Mouse (Mus musculus) kidney, postnatal 4 days (tissue): ENCODE measurements around the gene Atp13a1.
A peak's percentile ranks its signal among the peaks of the same experiment; 100 is the strongest.

Source experiments
- DNase-seq, 2 experiments: peaks; one replicate each; pipeline ENCODE4 v3.0.0; 2021; ENCODE audit warnings: mixed read lengths in 2 of 2

Gene Atp13a1

DNA sequence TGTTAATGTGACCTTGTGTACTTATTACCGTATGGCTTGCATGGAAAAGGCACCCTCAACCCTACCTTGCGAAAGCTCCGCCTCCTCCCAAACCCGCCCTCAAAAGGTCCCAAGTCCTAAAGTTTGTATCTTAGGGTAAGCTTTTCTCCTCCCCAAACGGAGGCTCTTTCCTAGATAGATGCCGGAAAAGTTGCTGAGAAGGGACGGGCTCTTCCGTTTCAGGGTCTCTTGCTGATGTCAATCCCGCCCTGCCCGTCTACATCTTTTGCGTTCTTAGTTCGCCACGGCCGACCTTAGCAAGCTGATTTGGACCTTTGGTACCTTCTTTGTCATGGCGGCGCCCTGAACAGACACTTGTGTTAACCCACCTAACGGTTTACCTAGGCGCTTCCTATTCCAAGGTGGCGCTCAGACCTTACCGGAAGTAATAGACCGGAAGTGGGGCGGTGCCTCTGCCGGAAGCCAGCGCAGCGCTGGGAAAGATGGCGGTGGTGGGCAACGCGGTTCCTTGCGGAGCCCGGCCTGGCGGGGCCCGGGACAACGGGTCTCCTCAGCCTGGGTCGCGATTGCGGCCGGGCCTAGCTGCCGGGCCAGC lies at the start of gene Atp13a1, which contains the start of gene Zfp866:
TSS of gene Atp13a1 (plus strand) at position 391 of the 595 bp plus-strand sequence.
TSS of gene Zfp866 (minus strand) at position 406 of the 595 bp plus-strand sequence.
- DNase-seq = peak; percentile 90 to 94

DNA sequence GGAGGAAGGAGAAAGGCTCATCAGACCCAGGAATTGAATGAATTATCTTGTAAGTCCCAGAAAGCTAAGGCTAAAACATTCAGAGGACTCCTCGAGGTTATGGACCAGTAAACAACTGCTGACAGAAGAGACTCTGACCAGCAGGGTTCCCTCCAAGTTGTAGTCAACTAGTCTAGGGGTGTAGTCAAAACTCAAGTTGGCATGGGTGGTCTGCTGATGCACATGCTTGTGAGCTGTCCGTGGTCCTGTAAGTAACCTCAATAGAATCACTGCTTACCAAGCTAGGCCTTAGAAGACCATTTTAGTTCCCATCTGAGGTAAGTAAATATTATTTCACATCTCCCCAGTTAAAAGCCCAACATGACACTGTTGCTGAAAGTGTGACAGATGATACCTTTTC lies 49.7 kb upstream of the Atp13a1 start:
- peak in 1 of 2 experiments; percentile 17 for DNase-seq

DNA sequence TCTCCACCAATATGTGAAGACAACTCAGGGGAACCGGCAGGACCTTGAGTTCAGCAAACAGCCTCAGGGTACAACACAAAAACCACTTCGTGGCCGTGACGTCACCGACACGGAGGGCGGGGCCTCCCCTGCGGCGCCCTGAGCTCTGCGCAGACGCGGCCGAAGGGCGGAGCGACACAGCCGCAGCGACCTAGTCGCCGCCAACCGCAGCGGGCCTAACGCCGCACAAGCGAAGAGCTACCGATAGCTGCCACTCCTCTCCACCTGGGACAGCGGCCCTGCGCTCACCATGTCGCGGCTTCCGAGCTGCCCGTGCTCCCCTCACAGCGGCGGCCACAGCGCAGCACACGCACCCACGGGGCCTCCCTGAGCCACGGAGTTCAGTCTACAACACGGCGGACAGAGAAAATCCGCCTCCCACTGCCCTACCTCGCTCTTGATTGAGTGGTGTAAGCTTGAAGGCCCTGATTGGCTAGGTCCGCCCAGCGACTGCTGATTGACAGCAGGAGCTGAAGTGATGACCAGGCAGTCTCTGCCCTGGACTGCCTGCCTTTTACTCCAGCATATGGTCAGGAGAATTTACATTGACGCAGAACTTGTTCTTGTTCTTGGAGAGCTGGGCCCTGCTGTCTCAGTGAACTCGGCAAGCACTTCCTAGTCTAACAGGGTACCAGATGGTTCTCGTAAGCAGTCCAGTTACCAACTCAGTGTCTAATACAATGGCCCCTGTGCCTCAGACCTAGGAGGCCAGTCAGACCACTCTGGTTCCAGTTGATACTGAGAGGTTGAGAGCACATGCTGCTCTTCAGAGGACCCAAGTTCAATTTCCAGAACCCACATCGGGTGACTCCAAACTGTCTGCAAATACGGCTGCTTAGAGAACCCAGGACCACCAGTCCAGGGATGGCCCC lies 41.2 kb upstream of the Atp13a1 start, which contains the start of gene Zfp963:
TSS of gene Zfp963 (minus strand) at position 427 of the 911 bp plus-strand sequence.
- DNase-seq = peak; percentile 97 to 98

DNA sequence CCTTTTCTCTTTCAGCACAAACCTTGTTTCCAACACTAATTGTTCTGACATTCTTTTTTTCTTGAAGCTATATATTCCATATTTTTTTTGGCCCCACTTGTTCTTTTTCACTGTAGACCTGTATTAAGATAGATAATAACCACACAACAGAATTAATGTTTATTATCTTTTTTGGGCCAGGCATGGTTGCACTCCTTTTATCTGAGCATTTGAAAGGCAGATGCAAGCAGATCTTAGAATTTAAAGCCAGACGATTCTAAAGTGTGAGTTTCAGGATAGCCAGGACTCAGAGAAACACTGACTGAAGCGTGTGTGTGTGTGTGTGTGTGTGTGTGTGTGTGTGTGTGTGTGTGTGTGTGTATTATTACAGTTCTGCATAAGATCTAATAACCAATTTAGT lies 38.5 kb upstream of the Atp13a1 start:
- DNase-seq = no peak

DNA sequence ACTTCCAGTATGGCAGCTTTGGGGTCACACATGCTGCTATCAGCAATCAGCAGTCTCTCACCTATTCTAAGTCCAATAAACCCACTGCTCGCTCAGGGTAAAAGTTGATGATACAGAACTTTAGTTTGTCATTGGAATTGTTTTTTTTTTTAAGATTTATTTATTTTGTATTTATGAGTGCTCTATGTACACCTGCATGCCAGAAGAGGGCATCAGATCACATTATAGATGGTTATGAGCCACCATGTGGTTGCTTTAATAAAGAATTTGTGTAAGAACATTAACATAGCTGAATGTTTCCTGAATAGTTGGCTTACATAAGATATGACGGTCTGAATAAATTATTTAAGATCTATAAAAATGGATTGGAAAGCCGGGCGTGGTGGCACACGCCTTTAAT lies 32.6 kb upstream of the Atp13a1 start:
- DNase-seq = no peak

DNA sequence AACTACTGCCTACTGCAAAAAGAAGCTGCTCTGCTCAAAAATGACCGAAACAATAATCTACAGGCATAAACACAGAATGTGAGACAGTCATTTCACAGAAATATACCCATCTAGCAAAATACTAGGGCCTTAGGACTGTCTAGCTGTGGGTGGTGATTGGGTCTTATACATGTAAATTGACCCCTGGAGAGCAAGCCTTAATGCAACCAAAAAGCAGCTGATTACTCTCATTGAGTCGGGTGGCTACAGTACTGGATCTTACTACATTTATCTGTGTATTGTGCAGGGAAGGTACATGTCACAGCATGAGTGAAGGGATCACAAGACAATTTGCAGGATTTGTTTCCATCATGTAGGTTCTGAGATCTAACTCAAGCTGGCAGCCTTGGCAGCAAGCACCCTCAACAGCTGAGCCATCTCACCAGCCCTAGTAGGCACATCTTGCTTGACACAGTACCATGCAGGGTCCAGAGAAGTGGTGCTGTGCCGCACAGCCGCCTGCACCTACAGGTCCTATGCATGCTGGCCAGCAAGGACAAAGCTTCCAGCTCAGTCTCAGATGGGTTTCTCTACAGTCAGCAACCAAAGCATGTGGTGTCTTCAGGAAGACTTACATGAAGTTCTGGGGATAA lies 29.0 kb upstream of the Atp13a1 start:
- DNase-seq = no peak

DNA sequence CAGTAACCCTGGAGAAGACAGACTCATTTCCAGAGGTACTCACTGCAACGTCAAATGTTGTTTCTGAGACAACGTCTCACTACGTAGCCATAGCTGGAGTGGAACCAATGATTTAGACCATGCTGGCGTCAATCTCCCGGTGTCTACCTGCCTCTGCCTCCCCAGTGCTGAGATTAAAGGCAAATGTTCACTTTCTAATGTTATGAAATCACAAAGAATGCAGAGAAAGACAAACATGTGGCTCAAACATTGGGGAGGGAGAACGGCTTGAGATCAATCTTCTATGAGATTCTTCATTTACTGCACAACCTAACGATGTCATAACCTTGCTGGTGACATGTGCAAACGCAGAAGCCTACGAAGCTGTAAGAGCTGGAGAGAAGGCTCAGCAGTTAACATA lies 19.7 kb upstream of the Atp13a1 start:
- DNase-seq = no peak

DNA sequence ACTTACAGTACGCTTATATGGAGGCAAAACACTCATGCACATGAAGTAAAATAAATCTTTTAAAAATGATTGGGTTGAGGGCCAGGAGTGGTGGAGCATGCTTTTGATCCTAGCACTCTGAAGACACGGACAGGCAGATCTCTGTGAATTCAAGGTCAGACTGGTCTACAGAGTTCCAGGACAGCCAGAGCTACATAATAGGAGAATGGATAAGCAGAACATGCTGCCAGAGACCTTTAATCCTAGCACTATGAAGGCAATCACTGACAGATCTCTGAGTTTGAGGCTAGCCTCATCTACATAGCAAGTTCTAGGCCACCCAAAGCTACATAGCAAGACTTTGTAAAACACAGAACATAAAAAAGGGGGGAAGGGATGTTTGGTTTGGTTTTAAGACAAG lies 18.9 kb upstream of the Atp13a1 start:
- no peak for DNase-seq

DNA sequence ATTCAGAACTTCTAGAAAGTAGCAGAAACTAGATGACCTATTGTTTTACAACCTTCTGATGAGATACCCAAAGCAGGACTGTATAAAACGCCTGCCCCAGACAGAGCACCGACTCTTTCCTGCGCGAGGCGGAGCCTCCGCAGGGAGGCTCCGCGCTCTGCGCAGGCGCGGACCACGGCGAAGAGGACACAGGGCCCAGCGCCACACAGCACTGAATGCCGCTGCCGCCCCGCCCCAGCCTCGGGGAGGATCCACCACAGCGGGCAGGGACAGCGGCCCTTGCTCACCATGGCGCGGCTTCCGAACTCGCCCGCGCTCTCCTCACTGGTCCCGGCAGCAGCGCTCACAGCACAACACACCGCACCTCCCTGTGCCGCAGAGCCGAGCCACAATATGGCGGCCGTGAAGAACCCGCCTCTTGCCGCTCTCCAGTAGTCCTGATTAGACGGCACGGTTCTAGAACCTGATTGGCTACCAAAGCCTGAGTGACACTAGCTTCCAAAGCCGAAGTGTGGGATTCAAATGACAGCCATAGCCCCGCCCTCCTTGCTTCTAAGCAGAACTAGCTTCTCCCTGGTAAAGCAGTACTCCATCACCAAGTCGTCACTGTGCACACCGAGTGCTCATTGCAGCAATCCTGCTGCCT lies 16.3 kb upstream of the Atp13a1 start, which contains the start of gene Gm20422:
TSS of gene Gm20422 (minus strand) at position 384 of the 646 bp plus-strand sequence.
- peak; percentile 87 to 94 for DNase-seq

DNA sequence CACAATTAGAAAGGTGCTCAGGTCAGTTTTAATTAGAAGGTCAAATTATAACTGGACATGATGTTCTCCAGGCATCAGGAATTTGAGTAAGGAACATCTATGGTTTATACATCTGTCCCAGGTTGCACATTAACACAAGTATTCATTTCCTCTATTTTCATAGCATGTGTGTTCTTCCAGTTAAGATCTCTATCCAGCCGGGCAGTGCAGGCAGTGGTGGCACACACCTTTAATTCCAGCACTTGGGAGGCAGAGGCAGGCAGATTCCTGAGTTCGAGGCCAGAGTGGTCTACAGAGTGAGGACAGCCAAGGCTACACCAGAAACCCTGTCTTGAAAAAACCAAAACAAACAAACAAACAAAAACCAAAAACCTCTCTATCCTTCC lies 15.8 kb upstream of the Atp13a1 start:
- no peak for DNase-seq

DNA sequence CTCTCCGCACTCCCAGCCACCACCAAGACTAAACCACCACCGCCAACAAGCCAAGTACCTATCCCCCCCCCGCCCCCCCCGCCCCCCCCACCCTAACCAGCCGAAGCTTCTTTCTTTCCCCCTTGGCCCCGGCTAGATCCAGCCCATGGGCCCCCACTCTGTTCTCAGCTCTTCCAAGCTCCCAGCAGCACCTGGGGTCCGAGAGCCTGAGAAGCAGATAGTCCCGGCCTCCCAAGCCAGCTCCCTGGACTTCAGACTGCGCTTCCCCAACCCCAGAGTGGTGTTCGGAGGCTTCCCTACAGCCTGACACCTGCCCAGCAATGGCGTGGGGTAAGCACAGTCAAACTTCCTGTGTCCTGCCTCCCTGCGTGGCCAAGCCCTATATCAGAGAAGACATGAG lies 13.9 kb upstream of the Atp13a1 start:
- DNase-seq = no peak

DNA sequence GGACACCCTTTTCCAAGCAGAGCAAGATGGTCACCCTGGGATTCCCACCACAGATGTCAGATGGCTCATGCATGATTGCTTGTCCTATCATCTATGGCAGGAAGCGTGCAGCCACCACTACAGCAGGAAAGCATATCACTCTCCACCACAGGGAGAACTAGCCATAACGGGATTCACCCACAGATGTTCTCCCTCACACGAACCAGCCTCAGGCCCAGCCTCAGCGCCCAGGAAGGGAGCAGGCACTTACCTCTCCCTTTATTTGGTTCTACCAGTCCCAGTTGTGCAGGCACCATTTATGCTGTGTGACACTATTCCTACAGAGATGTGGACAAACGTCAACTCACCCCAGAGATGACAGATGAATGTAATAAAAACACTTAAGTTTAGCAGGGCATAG lies 1.9 kb upstream of the Atp13a1 start:
- no peak for DNase-seq

DNA sequence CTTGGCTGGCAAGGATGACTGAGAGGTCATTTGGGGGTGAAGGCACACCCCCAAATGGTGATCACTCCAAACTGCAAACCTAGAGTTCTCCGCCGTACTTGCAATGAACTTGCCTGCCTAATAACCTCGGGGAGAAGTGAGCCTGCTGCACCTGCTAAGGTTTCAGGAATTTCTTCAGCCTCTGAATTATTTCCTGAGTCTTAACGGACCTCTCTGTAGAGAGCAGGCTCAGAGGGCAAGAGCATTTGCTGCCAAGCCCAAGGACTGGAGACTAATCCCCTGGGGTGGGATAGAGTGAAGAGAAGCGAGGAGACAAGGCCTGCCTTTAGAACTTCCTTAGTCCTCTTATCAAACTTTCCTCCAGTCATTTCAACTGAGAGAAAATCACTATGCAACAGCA lies 1.2 kb upstream of the Atp13a1 start:
- DNase-seq = no peak

DNA sequence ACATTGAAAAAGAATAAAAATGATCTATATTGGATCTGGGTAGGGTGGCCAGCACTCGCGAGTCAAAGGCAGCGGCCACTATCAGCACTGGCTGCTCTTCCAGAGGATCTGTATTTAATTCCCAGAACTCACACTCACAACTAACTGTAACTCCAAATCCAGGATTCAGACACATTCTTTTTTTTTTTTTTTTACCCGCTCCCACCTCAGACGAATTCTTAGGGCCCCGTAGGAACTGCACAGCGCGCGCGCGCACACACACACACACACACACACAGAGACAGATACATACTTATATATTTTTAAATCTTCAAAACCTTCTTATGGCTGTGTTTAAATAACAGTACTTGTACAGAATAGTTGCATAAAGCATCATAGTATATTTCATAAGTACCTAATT lies 599 bp upstream of the Atp13a1 start:
- DNase-seq = no peak

DNA sequence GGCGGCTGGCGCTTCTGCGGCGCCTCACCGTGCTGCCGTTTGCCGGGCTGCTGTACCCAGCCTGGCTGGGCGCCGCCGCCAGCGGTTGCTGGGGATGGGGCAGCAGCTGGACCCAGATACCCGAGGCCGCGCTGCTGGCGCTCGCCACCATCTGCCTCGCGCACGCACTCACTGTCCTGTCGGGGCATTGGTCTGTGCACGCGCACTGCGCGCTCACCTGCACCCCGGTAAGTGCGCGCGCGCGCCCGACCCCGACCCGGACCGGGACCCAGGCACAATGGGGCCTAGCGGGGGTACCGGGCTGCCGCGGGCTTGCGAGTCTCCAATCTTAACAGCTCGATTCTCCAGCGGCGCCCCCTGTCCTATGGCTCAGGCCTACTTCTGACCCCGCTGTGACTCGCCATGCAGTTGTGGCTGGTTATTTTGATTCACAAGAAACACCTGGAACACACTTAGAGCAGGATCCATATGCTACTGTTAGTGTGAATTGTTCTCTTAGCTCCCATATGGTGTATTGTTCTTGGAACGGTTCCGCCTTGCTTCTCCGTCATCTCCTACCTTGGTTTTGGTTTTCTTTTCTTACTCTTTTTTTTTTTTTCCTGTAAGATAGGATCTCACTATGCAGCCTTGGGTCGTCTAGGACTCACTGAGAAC lies 579 bp downstream of the Atp13a1 start:
- DNase-seq = peak; percentile 55 to 71

DNA sequence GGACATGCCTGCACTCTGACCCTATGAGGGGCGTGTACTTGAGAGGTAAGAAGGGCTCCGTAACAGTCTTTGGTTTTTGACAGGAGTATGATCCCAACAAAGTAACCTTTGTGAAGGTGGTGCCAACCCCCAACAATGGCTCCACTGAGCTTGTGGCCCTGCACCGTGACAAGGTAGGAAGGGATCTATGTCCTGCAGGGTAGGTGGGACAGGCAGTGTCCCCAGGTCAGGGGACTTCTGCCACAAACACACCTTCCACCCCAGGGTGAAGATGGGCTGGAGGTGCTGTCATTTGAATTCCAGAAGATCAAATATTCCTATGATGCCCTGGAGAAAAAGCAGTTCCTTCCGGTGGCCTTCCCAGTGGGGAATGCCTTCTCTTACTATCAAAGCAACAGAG lies 2.7 kb downstream of the Atp13a1 start:
- no peak for DNase-seq

DNA sequence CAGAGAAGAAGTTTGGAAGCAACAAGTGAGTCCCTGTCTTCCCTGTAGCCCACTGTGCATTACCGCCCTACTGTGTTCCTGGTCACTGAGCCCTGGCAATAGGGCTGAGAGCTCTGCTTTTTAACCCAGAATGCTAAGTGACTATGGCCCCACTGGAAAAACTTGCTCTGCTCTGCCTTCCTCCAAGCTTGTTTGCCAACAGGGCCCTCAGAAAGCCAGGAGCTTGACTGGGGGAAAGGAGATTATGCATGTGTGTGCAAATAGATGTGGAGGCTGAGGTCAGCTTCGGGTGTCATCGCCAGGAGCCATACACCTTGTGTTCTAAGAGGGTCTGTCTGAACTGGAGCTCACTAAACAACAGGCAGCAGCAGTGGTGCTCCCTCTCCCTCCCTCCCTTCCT lies 3.1 kb downstream of the Atp13a1 start:
- DNase-seq = no peak

DNA sequence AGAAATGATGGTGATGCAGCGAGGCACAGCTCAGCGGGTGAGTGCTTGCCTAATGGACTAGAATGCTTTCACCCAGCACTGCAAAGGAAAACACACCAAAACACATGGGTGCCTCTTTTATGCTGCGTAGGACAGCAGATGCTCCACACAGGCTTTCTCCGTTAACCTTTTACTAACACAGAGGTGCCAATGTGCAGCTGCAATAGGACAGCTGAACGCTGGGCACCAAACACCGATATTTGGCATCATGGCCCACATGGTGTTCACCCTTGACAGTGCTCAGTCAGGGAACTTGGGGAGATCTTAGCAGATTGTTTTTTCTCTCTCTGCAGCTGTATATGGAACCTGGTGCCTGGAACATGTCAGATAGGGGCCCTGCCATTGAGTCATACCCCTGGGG lies 3.9 kb downstream of the Atp13a1 start:
- DNase-seq = no peak

DNA sequence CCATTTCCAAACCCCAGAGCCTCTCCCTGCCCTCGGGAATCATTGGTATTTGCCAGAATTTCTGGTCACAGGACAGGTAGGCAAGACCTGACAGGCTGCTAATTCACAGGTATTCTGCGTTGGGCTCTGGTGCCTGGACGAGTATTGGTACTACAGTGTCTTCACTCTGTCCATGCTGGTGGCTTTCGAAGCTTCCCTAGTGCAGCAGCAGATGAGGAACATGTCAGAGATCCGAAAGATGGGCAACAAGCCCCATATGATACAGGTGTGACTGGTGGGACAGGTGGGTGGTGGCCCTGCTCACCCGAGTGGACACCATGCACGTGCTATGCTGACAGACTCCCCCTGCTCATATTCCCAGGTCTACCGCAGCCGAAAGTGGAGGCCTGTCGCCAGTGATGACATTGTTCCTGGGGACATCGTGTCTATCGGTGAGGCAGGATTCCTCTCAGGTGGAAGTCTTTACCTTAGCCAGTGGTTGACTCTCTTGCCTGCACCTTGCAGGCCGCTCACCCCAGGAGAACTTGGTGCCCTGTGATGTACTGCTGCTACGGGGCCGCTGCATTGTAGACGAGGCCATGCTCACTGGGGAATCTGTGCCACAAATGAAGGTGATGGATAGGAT lies 5.9 kb downstream of the Atp13a1 start:
- no peak for DNase-seq

DNA sequence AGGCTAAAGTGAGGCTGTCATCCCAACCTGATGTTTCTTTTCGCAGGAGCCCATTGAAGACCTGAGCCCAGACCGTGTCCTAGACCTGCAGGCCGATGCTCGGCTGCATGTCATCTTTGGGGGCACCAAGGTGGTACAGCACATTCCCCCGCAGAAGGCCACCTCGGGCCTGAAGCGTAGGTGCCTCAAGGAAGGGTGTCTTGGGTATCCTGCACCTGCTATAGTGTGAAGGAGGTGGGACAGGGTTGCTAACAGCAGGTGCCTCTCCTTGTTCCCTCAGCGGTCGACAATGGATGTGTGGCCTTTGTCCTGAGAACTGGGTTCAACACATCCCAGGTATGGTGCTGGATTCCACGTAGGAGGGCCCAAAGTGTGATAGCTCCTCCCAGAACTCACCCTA lies 6.7 kb downstream of the Atp13a1 start:
- no peak for DNase-seq

DNA sequence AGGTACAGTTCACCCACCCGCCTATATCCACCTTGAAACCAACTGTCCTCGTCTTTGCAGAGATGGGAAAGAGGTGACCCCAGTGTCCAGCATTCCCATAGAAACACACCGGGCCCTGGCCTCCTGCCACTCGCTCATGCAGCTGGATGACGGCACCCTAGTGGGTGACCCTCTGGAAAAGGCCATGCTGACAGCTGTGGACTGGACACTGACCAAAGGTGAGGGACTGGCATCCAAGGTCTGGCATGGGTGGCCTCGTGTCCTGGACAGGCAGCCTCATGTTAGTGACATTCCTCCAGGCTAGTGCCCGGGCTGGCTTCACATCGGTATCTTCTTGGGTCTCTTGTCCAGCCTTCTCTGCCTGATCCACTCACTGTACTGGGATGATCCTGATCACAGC lies 8.3 kb downstream of the Atp13a1 start:
- no peak for DNase-seq

DNA sequence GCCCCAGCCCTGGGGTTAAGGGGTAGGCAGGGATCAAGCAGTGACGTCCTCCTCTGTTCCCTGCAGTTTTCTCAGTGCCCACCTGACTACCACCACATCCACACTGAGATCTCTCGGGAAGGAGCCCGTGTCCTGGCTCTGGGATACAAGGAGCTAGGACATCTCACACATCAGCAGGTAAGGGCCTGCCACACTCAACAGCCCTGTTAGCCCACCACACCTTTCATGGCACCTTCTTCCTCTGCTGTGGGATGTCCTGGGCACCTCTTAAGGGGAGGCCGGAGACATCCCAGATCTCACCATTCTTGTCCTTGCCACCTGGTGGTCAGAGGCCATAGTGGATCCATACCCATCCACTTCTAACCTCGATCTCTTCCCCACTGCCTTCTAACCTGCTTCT lies 9.0 kb downstream of the Atp13a1 start:
- DNase-seq = no peak
